Mouse (Mus musculus): ENCODE data around the gene Nhlh2. TPM values are rescaled to one million over a fixed set of nuclear protein-coding genes. Genes with fewer than 3 reads are reported as not detected.

The Nhlh2 gene
- polyA plus RNA-seq, 1 experiment: 9.3 TPM

DNA sequence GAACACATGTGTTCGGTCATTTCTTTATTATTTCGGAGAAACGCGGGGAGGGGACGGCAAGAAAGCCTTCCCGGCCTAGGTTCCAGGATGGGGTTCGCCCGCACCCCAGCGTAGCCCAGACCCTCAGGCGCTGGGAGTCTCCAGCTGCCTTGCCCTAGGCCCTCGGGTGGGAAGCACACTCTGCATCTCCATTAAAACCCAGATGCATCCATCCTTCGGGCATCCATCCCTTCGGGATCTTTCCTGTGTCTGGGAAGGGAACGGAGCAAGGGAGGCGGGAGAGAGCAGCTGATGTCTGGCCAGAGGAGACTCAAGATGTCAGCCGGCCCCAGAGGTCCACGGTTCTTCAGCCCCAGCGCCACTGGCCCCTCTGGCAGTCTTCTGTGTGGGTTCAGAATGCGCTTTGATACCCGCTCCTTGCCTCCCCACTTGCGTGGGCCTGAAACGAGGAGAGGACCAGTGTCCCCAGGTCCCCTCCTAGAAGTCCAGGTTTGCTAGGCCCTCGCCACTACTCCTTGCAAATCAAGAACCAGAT, 2.3 kb downstream of the Nhlh2 start:
- DNase-seq: peak; percentile 59 to 79
- Histone ChIP-seq H3K27me3 (ENCODE audit: control insufficient read depth, insufficient read depth, low read length) (no peaks in the 10 kb centered on the region), H3K4me3 (replicated peaks; ENCODE audit: insufficient read depth, low read depth, low read length) (peak overlapping the region; percentile 97), H3K27ac (ENCODE audit: insufficient read depth, low read length) (peak overlapping the region; percentile 99), H3K4me1 (ENCODE audit: control insufficient read depth, insufficient read depth, low read length) (peaks cover 6% of the 10 kb centered on the region)
- 4% methylated on average over 23 of the region's 23 CpGs for WGBS
- TF ChIP-seq CTCF (IDR thresholded peaks at IDR 0.05; ENCODE audit: borderline replicate concordance, insufficient read depth, low read depth, low read length) (no peak), POLR2A (IDR thresholded peaks at IDR 0.05; ENCODE audit: borderline replicate concordance, insufficient read depth, low read length) (no peak)

DNA sequence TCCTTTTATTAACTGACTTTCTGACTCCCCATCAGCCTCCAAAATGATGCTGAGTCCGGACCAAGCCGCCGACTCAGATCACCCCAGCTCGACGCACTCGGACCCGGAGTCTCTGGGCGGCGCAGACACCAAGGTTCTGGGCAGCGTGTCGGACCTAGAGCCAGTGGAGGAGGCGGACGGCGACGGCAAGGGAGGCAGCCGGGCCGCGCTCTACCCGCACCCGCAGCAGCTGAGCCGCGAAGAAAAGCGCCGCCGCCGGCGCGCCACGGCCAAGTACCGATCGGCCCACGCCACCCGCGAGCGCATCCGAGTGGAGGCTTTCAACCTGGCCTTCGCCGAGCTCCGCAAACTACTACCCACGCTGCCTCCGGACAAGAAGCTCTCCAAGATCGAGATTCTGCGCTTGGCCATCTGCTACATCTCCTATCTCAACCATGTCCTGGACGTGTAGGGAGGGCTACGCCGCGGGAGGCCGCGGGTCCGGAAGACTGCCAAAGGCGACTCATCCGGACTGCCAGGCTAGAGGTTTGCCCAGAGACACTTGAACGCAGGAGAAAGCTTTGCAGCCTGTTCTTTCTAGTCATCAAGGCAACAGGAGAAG, 2.8 kb downstream of the Nhlh2 start:
- Histone ChIP-seq H3K4me3 (replicated peaks; ENCODE audit: insufficient read depth, low read depth, low read length) (peak overlapping the region; percentile 97), H3K27me3 (ENCODE audit: control insufficient read depth, insufficient read depth, low read length) (no peaks in the 10 kb centered on the region), H3K4me1 (ENCODE audit: control insufficient read depth, insufficient read depth, low read length) (peaks cover 6% of the 10 kb centered on the region), H3K27ac (ENCODE audit: insufficient read depth, low read length) (peak overlapping the region; percentile 99)
- no peak for TF ChIP-seq CTCF (IDR thresholded peaks at IDR 0.05; ENCODE audit: borderline replicate concordance, insufficient read depth, low read depth, low read length)
- TF ChIP-seq POLR2A (IDR thresholded peaks at IDR 0.05; ENCODE audit: borderline replicate concordance, insufficient read depth, low read length): peak; percentile 72
- peak; percentile 96 to 97 for DNase-seq
- WGBS: under 1% methylated on average over 53 of the region's 53 CpGs

DNA sequence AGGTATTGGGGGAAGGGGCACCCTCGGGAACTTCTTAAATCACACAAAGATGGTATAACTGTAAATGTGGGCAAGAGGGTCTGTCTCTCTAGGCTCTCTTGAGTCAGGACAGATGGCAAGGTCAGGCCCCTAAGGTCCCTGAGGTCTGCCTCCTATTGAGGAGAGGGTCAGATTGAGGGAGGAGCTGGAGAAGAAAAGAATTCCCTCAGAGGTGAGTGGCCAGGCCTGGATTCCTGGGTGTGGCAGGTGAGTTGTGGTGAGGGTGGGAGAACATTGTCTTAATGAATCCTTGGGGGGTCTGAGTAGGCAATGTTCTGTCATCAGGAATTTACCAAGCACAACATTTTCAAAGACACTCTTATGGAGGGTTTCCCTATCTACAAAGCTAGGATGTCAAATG, 10.7 kb downstream of the Nhlh2 start:
- 63% methylated on average over 1 of the region's 1 CpGs for WGBS
- no peak for DNase-seq
- H3K27me3 ChIP-seq (ENCODE audit: control insufficient read depth, insufficient read depth, low read length): no peaks in the 10 kb centered on the region
- H3K27ac ChIP-seq (ENCODE audit: insufficient read depth, low read length): no peak overlapping the region
- H3K4me1 ChIP-seq (ENCODE audit: control insufficient read depth, insufficient read depth, low read length): no peaks in the 10 kb centered on the region
- H3K4me3 ChIP-seq (replicated peaks; ENCODE audit: insufficient read depth, low read depth, low read length): no peak overlapping the region
- TF ChIP-seq POLR2A (IDR thresholded peaks at IDR 0.05; ENCODE audit: borderline replicate concordance, insufficient read depth, low read length) (no peak), CTCF (IDR thresholded peaks at IDR 0.05; ENCODE audit: borderline replicate concordance, insufficient read depth, low read depth, low read length) (no peak)

DNA sequence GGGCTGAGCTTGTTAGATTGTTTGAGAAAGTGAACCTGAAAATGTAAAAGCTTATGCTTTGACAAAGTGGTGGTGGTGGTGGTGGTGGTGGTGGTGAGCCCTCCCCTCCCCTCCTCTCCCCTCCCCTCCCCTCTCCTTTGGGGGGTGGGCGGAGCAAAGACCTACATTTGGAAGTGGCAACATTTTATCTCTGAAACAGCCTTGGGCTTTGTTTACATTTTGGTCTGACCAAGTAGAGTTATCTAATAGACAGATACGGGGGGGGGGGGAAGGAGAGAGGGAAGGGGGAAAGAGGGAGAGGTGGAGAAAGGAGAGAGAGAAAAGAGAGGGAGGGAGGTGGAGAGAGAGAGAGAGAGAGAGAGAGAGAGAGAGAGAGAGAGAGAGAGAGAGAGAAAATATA, 12.8 kb downstream of the Nhlh2 start:
- Histone ChIP-seq H3K27me3 (ENCODE audit: control insufficient read depth, insufficient read depth, low read length) (no peaks in the 10 kb centered on the region; the same call in 1 of the 2 replicates), H3K27ac (ENCODE audit: insufficient read depth, low read length) (no peak overlapping the region), H3K4me3 (replicated peaks; ENCODE audit: insufficient read depth, low read depth, low read length) (no peak overlapping the region), H3K4me1 (ENCODE audit: control insufficient read depth, insufficient read depth, low read length) (no peaks in the 10 kb centered on the region)
- 63% methylated on average over 2 of the region's 2 CpGs for WGBS
- DNase-seq: no peak
- TF ChIP-seq POLR2A (IDR thresholded peaks at IDR 0.05; ENCODE audit: borderline replicate concordance, insufficient read depth, low read length): no peak
- no peak for TF ChIP-seq CTCF (IDR thresholded peaks at IDR 0.05; ENCODE audit: borderline replicate concordance, insufficient read depth, low read depth, low read length)

DNA sequence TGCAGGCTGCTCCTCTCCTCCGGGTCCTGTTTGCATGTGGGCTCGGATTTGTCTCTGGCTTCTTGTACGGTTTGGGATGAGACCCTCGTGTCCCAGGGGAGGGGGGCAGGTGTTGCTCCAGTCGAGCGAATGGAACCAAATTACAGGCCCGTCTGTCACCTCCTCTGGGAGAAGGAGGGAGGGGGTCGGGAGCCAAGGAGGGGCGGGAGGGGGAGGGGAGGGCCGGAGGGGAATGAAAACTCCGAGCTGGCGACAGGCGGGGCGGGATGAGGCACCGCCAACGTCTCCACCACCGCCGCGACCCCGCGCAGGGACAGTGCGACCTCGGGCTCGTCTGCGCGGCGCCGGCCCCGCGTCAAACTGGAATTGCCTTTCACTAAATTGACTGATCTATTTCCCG, 13.5 kb downstream of the Nhlh2 start:
- Histone ChIP-seq H3K4me1 (ENCODE audit: control insufficient read depth, insufficient read depth, low read length) (no peaks in the 10 kb centered on the region), H3K4me3 (replicated peaks; ENCODE audit: insufficient read depth, low read depth, low read length) (peak overlapping the region; percentile 6), H3K27me3 (ENCODE audit: control insufficient read depth, insufficient read depth, low read length) (no peaks in the 10 kb centered on the region; the same call in 1 of the 2 replicates), H3K27ac (ENCODE audit: insufficient read depth, low read length) (no peak overlapping the region)
- no peak for TF ChIP-seq CTCF (IDR thresholded peaks at IDR 0.05; ENCODE audit: borderline replicate concordance, insufficient read depth, low read depth, low read length)
- TF ChIP-seq POLR2A (IDR thresholded peaks at IDR 0.05; ENCODE audit: borderline replicate concordance, insufficient read depth, low read length): no peak
- DNase-seq: no peak
- WGBS: 7% methylated on average over 31 of the region's 31 CpGs

DNA sequence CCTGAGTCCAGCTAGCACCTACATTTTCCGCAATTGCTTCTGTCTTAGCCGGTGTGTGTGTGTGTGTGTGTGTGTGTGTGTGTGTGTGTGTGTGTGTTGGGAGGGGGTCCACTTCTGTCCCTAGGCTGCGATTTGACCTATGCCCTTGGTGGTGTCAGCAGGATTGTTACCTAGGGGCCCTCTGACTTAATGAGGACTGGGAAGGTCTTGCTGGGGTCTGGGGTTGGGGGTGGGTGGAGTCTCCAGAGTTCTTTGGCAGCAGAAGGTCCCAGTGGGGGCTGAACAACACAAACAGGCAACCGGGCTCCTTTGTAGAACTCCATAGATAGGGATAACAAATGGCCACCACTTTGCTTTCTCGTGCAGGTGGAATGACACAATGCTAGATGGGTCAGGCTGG, 14.0 kb downstream of the Nhlh2 start:
- no peaks in the 10 kb centered on the region; the same call in 1 of the 2 replicates for H3K27me3 ChIP-seq (ENCODE audit: control insufficient read depth, insufficient read depth, low read length)
- no peak overlapping the region for H3K4me3 ChIP-seq (replicated peaks; ENCODE audit: insufficient read depth, low read depth, low read length)
- DNase-seq: no peak
- no peaks in the 10 kb centered on the region for H3K4me1 ChIP-seq (ENCODE audit: control insufficient read depth, insufficient read depth, low read length)
- 60% methylated on average over 5 of the region's 5 CpGs for WGBS
- H3K27ac ChIP-seq (ENCODE audit: insufficient read depth, low read length): no peak overlapping the region
- TF ChIP-seq POLR2A (IDR thresholded peaks at IDR 0.05; ENCODE audit: borderline replicate concordance, insufficient read depth, low read length): no peak
- TF ChIP-seq CTCF (IDR thresholded peaks at IDR 0.05; ENCODE audit: borderline replicate concordance, insufficient read depth, low read depth, low read length): no peak

DNA sequence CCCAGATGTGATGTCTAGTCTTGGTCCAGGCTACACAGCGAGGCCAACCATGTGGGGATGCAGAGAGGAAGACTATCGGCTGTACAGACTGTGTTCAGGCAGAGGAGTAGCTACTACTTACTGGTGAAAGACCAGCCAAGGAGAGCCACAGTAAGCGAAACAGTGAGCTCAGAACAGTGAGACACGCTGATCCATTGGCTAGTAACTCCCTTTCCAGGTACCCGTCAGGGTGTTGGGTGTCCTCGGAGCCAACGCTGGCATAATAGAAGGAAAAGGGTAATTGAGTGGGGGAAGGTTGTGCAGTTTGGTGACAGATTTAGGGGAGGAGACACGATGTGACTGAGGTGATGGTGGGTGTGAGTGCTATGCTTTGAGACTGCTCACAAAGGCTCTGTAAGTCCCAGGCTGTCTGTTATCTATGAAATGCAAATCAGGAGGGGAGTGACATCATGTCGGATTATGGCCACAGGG, 15.1 kb downstream of the Nhlh2 start:
- TF ChIP-seq POLR2A (IDR thresholded peaks at IDR 0.05; ENCODE audit: borderline replicate concordance, insufficient read depth, low read length) (no peak), CTCF (IDR thresholded peaks at IDR 0.05; ENCODE audit: borderline replicate concordance, insufficient read depth, low read depth, low read length) (no peak)
- WGBS: 64% methylated on average over 9 of the region's 9 CpGs
- no peak for DNase-seq
- Histone ChIP-seq H3K27ac (ENCODE audit: insufficient read depth, low read length) (no peak overlapping the region), H3K27me3 (ENCODE audit: control insufficient read depth, insufficient read depth, low read length) (no peaks in the 10 kb centered on the region; the same call in 1 of the 2 replicates), H3K4me3 (replicated peaks; ENCODE audit: insufficient read depth, low read depth, low read length) (no peak overlapping the region), H3K4me1 (ENCODE audit: control insufficient read depth, insufficient read depth, low read length) (no peaks in the 10 kb centered on the region)

DNA sequence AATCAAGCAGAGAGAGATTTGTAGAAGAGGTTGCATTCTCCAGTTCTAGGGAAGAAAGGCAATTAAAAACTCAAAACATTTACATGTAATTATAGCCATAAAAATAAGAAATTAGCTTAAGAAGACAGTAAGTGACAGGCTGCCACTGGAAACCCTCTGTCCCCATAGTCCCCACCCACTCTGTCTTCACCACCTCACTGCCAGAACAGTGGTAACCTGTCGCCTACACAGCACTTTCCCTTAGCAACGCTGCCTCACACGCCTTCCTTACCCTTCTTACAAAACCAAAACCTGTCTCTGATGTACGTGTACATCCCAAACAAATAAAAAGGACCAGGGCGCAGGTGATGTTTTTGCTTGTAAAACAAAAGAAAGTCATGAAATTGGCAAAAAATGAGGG, 15.8 kb downstream of the Nhlh2 start:
- 92% methylated on average over 5 of the region's 5 CpGs for WGBS
- Histone ChIP-seq H3K4me3 (replicated peaks; ENCODE audit: insufficient read depth, low read depth, low read length) (no peak overlapping the region), H3K27ac (ENCODE audit: insufficient read depth, low read length) (no peak overlapping the region), H3K4me1 (ENCODE audit: control insufficient read depth, insufficient read depth, low read length) (no peaks in the 10 kb centered on the region), H3K27me3 (ENCODE audit: control insufficient read depth, insufficient read depth, low read length) (no peaks in the 10 kb centered on the region; the same call in 1 of the 2 replicates)
- TF ChIP-seq POLR2A (IDR thresholded peaks at IDR 0.05; ENCODE audit: borderline replicate concordance, insufficient read depth, low read length) (no peak), CTCF (IDR thresholded peaks at IDR 0.05; ENCODE audit: borderline replicate concordance, insufficient read depth, low read depth, low read length) (no peak)
- no peak for DNase-seq

All from cerebellum, adult 2 months (tissue).